Mouse (Mus musculus): ENCODE measurements at regions not wholly inside any gene's neighbourhood (a gene's known extent, or its start where the extent isn't known, plus 50 kb on each side); places are given as distances from the start of the nearest gene placed in this dataset.

DNA sequence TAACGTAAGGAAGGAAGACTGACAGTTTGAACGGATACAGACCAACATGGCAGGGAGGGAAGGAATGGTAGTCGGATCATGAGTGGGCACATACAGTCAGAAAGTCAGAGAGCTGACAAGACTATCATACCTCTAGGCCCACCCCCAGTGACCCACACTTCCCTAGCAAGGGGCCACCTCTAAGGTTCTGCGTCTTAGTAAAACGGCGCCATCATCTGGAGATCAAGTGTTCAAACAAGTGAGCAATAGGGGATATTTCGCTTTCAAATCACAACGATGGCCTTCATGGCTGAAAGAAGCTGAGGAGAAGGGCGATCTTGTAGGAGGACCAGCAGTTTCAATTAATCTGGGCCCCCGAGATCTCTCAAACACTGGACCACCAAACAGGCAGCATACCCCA is 196.1 kb downstream of the 4933412E24Rik start:
- TF ChIP-seq CTCF (IDR thresholded peaks at IDR 0.05; ENCODE audit: low read depth) = peak; percentile 41
- no peak for TF ChIP-seq EP300 (IDR thresholded peaks at IDR 0.05; ENCODE audit: low read depth)

Data from liver, postnatal 0 days (tissue).